Mouse (Mus musculus): ENCODE data around the gene Dach1. TPM values are rescaled to one million over a fixed set of nuclear protein-coding genes. Genes with fewer than 3 reads are reported as not detected.

Dach1 gene
- polyA plus RNA-seq, 1 experiment, result 0.52 TPM

- Histone ChIP-seq H3K4me1 (ENCODE audit: control insufficient read depth, insufficient read depth, low read length) (no peaks in the 10 kb centered on the region), H3K36me3 (ENCODE audit: control insufficient read depth, insufficient read depth, low read length, poor library complexity, severe bottlenecking) (no peaks in the 10 kb centered on the region), H3K27ac (ENCODE audit: insufficient read depth, low read length) (no peak overlapping the region), H3K9me3 (replicated peaks; ENCODE audit: control insufficient read depth, insufficient read depth, low read length, poor library complexity, severe bottlenecking) (no peaks in the 10 kb centered on the region), H3K4me3 (ENCODE audit: low read depth, low read length) (no peak overlapping the region), H3K27me3 (ENCODE audit: control insufficient read depth, insufficient read depth, low read length, poor library complexity, severe bottlenecking) (no peaks in the 10 kb centered on the region), H3K9ac (ENCODE audit: low read depth, poor library complexity, severe bottlenecking) (no peak overlapping the region)
- TF ChIP-seq EP300 (IDR thresholded peaks at IDR 0.05; ENCODE audit: insufficient read depth, low read depth, low read length) (no peak), POLR2A (IDR thresholded peaks at IDR 0.05; ENCODE audit: insufficient read depth, low read length) (no peak), CTCF (IDR thresholded peaks at IDR 0.05; ENCODE audit: low read depth, low read length) (no peak)
Observed at GRCm38 (mm10) chr14:98083419-98083818, 86.1 kb downstream of the Dach1 start.

GRCm38 (mm10) chr14:98080014-98080413 is 89.6 kb downstream of the Dach1 start:
- Histone ChIP-seq H3K9ac (ENCODE audit: low read depth, poor library complexity, severe bottlenecking) (no peak overlapping the region), H3K36me3 (ENCODE audit: control insufficient read depth, insufficient read depth, low read length, poor library complexity, severe bottlenecking) (no peaks in the 10 kb centered on the region), H3K4me3 (ENCODE audit: low read depth, low read length) (no peak overlapping the region), H3K9me3 (replicated peaks; ENCODE audit: control insufficient read depth, insufficient read depth, low read length, poor library complexity, severe bottlenecking) (no peaks in the 10 kb centered on the region), H3K27me3 (ENCODE audit: control insufficient read depth, insufficient read depth, low read length, poor library complexity, severe bottlenecking) (no peaks in the 10 kb centered on the region), H3K27ac (ENCODE audit: insufficient read depth, low read length) (no peak overlapping the region), H3K4me1 (ENCODE audit: control insufficient read depth, insufficient read depth, low read length) (no peaks in the 10 kb centered on the region)
- TF ChIP-seq EP300 (IDR thresholded peaks at IDR 0.05; ENCODE audit: insufficient read depth, low read depth, low read length), result no peak
- TF ChIP-seq POLR2A (IDR thresholded peaks at IDR 0.05; ENCODE audit: insufficient read depth, low read length), result no peak
- TF ChIP-seq CTCF (IDR thresholded peaks at IDR 0.05; ENCODE audit: low read depth, low read length), result no peak

GRCm38 (mm10) chr14:98077996-98078395 is 91.6 kb downstream of the Dach1 start:
- Histone ChIP-seq H3K27ac (ENCODE audit: insufficient read depth, low read length) (no peak overlapping the region), H3K9me3 (replicated peaks; ENCODE audit: control insufficient read depth, insufficient read depth, low read length, poor library complexity, severe bottlenecking) (no peaks in the 10 kb centered on the region), H3K36me3 (ENCODE audit: control insufficient read depth, insufficient read depth, low read length, poor library complexity, severe bottlenecking) (no peaks in the 10 kb centered on the region), H3K4me1 (ENCODE audit: control insufficient read depth, insufficient read depth, low read length) (no peaks in the 10 kb centered on the region), H3K9ac (ENCODE audit: low read depth, poor library complexity, severe bottlenecking) (no peak overlapping the region), H3K27me3 (ENCODE audit: control insufficient read depth, insufficient read depth, low read length, poor library complexity, severe bottlenecking) (no peaks in the 10 kb centered on the region), H3K4me3 (ENCODE audit: low read depth, low read length) (no peak overlapping the region)
- TF ChIP-seq EP300 (IDR thresholded peaks at IDR 0.05; ENCODE audit: insufficient read depth, low read depth, low read length), result no peak
- TF ChIP-seq CTCF (IDR thresholded peaks at IDR 0.05; ENCODE audit: low read depth, low read length), result no peak
- TF ChIP-seq POLR2A (IDR thresholded peaks at IDR 0.05; ENCODE audit: insufficient read depth, low read length), result no peak

- H3K9ac ChIP-seq (ENCODE audit: low read depth, poor library complexity, severe bottlenecking), result no peak overlapping the region
- no peak overlapping the region for H3K27ac ChIP-seq (ENCODE audit: insufficient read depth, low read length)
- H3K9me3 ChIP-seq (replicated peaks; ENCODE audit: control insufficient read depth, insufficient read depth, low read length, poor library complexity, severe bottlenecking), result no peaks in the 10 kb centered on the region
- H3K36me3 ChIP-seq (ENCODE audit: control insufficient read depth, insufficient read depth, low read length, poor library complexity, severe bottlenecking), result no peaks in the 10 kb centered on the region
- no peak for TF ChIP-seq EP300 (IDR thresholded peaks at IDR 0.05; ENCODE audit: insufficient read depth, low read depth, low read length)
- no peak for TF ChIP-seq POLR2A (IDR thresholded peaks at IDR 0.05; ENCODE audit: insufficient read depth, low read length)
- TF ChIP-seq CTCF (IDR thresholded peaks at IDR 0.05; ENCODE audit: low read depth, low read length), result no peak
- no peaks in the 10 kb centered on the region for H3K4me1 ChIP-seq (ENCODE audit: control insufficient read depth, insufficient read depth, low read length)
- H3K27me3 ChIP-seq (ENCODE audit: control insufficient read depth, insufficient read depth, low read length, poor library complexity, severe bottlenecking), result no peaks in the 10 kb centered on the region
- H3K4me3 ChIP-seq (ENCODE audit: low read depth, low read length), result no peak overlapping the region
Observed at GRCm38 (mm10) chr14:98073421-98074080, 96.0 kb downstream of the Dach1 start.

GRCm38 (mm10) chr14:98072647-98073420 is 96.7 kb downstream of the Dach1 start:
- Histone ChIP-seq H3K4me3 (ENCODE audit: low read depth, low read length) (no peak overlapping the region), H3K36me3 (ENCODE audit: control insufficient read depth, insufficient read depth, low read length, poor library complexity, severe bottlenecking) (no peaks in the 10 kb centered on the region), H3K4me1 (ENCODE audit: control insufficient read depth, insufficient read depth, low read length) (no peaks in the 10 kb centered on the region), H3K27ac (ENCODE audit: insufficient read depth, low read length) (no peak overlapping the region), H3K9me3 (replicated peaks; ENCODE audit: control insufficient read depth, insufficient read depth, low read length, poor library complexity, severe bottlenecking) (no peaks in the 10 kb centered on the region), H3K9ac (ENCODE audit: low read depth, poor library complexity, severe bottlenecking) (no peak overlapping the region), H3K27me3 (ENCODE audit: control insufficient read depth, insufficient read depth, low read length, poor library complexity, severe bottlenecking) (no peaks in the 10 kb centered on the region)
- TF ChIP-seq CTCF (IDR thresholded peaks at IDR 0.05; ENCODE audit: low read depth, low read length), result no peak
- TF ChIP-seq POLR2A (IDR thresholded peaks at IDR 0.05; ENCODE audit: insufficient read depth, low read length), result no peak
- TF ChIP-seq EP300 (IDR thresholded peaks at IDR 0.05; ENCODE audit: insufficient read depth, low read depth, low read length), result no peak

GRCm38 (mm10) chr14:98071877-98072276 is 97.7 kb downstream of the Dach1 start:
- Histone ChIP-seq H3K9me3 (replicated peaks; ENCODE audit: control insufficient read depth, insufficient read depth, low read length, poor library complexity, severe bottlenecking) (no peaks in the 10 kb centered on the region), H3K27me3 (ENCODE audit: control insufficient read depth, insufficient read depth, low read length, poor library complexity, severe bottlenecking) (no peaks in the 10 kb centered on the region), H3K4me3 (ENCODE audit: low read depth, low read length) (no peak overlapping the region), H3K27ac (ENCODE audit: insufficient read depth, low read length) (no peak overlapping the region), H3K4me1 (ENCODE audit: control insufficient read depth, insufficient read depth, low read length) (no peaks in the 10 kb centered on the region), H3K9ac (ENCODE audit: low read depth, poor library complexity, severe bottlenecking) (no peak overlapping the region), H3K36me3 (ENCODE audit: control insufficient read depth, insufficient read depth, low read length, poor library complexity, severe bottlenecking) (no peaks in the 10 kb centered on the region)
- TF ChIP-seq EP300 (IDR thresholded peaks at IDR 0.05; ENCODE audit: insufficient read depth, low read depth, low read length), result no peak
- no peak for TF ChIP-seq POLR2A (IDR thresholded peaks at IDR 0.05; ENCODE audit: insufficient read depth, low read length)
- TF ChIP-seq CTCF (IDR thresholded peaks at IDR 0.05; ENCODE audit: low read depth, low read length), result no peak

All from ES-Bruce4 (cell line).